Mouse (Mus musculus) thymus, adult 2 months (tissue): Measurements from ENCODE around the gene Mapk6.

Experiments used
- CTCF ChIP-seq: fragments of 200-500 bp; IDR thresholded peaks from 2 replicates; pipeline ENCODE4 v1.5.1; 2012; ENCODE audit warnings: mild to moderate bottlenecking, control low read depth, low read length, moderate library complexity, borderline replicate concordance; ENCODE audit not compliant: control insufficient read depth, poor library complexity, insufficient read depth; ENCODE audit errors: extremely low read depth
- POLR2A ChIP-seq: fragments of 200-500 bp; IDR thresholded peaks from 2 replicates; pipeline ENCODE4 v1.6.1; 2012; ENCODE audit warnings: mild to moderate bottlenecking, low read length, control low read depth, moderate library complexity; ENCODE audit not compliant: control insufficient read depth, poor library complexity, insufficient read depth; ENCODE audit errors: extremely low read depth

DNA sequence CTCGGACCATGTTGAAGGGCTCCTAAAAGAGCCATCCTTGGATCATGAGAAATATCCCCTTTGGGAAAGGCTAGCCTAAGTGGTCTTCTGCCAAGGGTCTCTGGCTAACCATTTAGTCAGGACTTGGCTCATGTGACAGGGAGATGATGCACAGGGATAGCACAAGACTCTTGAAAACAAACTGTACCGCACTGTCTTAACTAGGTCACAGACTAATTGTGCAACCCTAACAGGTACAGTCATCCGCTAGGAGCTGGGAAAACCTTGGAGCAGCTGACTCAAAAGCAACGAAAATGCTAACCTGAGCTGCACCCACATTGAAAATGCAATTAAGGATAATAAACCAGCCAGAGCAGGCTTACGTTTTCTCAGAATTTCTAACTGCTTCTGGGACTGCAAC, 43.6 kb downstream of the Mapk6 start:
- TF ChIP-seq CTCF (no peak), POLR2A (no peak)
